Mouse (Mus musculus) layer of hippocampus, adult 2 months (tissue): ENCODE measurements at regions not wholly inside any gene's neighbourhood (a gene's known extent, or its start where the extent isn't known, plus 50 kb on each side); places are given as distances from the start of the nearest gene placed in this dataset.

Experiments used
- DNase-seq, 2 experiments: peaks; one replicate each; pipeline ENCODE4 v3.0.0; 2022; ENCODE audit warnings: low spot score in 2 of 2
- H3K27ac ChIP-seq: fragments of 200-600 bp; 2 replicates; pipeline ENCODE4 v1.8.1; 2022
- H3K4me3 ChIP-seq: fragments of 200-600 bp; 2 replicates; pipeline ENCODE4 v1.8.1; 2022; ENCODE audit warnings: mild to moderate bottlenecking
- CTCF ChIP-seq: fragments of 200-600 bp; conservative IDR thresholded peaks from 2 replicates; pipeline ENCODE4 v1.8.1; 2022; ENCODE audit warnings: antibody characterized with exemption, mild to moderate bottlenecking, moderate library complexity

DNA sequence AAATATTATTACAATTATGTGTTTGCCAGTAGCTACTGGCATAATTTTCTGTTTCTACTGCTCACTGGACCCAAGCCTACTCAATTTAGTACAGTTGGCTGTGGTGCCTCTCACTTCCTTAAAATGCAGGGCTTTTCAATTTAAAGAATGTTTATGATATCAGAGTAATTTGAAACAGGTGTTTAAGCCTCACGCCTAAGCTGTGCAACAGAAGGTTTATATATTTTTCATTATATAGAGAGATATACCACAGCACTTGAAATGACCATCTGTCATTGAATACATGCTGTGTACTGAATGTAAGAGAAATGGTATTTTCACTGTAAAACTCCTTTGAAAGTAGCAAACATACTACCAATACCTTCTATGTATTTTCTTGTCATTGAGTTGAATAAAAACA is 376.8 kb downstream of the Otol1 start:
- no peak for TF ChIP-seq CTCF
- DNase-seq: peak in 1 of 2 experiments; percentile 3
- Histone ChIP-seq H3K27ac (no peak overlapping the region), H3K4me3 (no peak overlapping the region)

DNA sequence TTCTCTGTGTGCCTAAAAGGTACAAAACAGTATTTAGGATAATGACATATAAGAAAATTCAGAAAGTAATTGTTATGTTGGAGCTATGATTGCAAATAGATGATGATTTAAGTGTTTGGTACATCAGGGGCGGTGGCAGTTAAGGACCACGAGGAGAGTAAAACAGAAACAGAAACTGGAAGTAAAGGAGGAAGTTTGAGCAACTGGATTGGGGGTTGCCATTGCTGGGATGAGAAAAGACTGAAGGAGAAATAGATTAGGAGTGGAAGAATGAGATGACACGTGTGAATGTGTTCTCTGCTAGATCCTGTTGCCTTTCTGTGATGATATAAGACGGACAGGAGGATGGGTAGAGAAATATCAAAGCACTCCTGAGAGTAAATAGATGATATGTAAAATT is 378.5 kb downstream of the Otol1 start:
- DNase-seq: no peak
- Histone ChIP-seq H3K27ac (no peak overlapping the region), H3K4me3 (no peak overlapping the region)
- TF ChIP-seq CTCF: no peak

DNA sequence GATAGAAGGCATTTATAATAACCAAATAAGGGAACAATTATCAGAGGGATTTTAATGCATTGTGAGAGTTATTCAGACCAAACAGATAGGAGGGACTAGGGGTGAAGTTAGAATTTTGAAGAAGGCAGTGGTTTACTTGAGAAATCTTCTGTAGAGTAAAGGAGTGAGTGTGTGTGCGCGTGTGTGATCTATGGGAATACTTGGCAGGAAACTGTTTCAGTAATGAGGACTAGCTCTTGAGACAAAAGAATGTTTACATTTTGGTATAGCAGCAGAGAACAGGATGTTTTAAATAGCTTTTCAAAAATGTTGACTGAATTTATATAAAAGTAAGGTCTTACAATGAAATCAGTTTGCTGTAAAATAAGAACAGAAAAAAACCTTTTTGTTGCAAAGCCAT is 393.8 kb downstream of the Otol1 start:
- no peak for TF ChIP-seq CTCF
- Histone ChIP-seq H3K4me3 (no peak overlapping the region), H3K27ac (no peak overlapping the region)
- DNase-seq: no peak

DNA sequence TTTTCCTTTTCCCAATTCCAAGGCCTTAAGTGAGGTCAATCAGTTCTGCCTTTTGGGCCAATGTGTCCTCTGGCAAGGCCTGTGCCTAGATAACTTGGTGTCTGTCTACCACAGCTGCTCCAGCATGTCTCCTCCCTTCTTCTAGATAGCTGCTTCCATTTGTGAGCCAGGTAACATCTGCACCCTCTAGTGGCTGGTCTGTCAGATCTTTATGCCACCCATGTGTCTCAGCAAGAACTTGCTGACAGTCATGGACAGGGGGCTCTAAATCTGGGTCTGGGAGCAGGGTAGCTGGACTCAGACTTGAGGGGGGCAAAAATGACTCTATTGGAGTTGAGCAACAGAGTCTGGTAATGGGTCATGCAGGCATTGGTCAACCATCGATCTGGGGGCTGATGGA is 399.2 kb downstream of the Otol1 start:
- DNase-seq: no peak
- H3K27ac ChIP-seq: no peak overlapping the region
- H3K4me3 ChIP-seq: no peak overlapping the region
- peak; percentile 56 for TF ChIP-seq CTCF

DNA sequence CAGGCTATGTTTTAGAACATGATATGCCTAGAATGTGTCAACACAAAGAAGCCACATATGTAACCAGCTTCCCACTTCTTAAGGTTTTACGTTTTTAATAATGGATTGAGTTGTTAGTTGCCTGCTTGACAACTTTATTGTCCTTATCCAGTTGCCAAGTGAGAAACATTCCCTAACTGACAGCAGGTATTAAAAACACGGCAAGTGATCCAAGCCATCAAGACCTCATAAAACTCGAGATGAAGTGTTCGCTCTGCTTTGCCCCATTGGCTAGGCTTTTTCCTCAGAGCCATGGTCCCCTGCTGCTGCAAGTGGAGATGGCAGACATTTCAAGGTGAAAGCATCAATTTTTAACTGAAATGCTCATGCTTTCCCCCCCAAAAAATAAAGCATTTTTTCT is 410.9 kb downstream of the Otol1 start:
- DNase-seq: no peak
- no peak for TF ChIP-seq CTCF
- no peak overlapping the region for H3K4me3 ChIP-seq
- H3K27ac ChIP-seq: no peak overlapping the region

DNA sequence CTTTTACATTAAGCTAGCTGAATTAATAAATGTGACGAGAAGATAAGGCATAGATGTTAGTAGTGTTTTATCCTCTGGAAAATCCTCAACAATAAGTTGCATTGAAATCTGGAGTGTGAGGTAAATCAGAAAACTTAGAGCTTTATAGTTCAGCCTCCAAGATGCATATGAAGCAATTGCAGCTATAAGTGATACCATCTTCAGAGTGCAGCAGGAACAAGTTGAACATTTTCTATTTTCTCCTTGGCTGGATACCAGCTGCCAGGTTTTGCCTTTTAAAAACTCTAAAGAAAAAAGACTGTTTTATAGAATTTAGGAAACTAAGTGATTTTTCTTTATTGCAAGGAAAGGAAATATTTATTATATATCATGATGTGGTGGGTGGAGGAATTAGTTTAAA is 414.6 kb downstream of the Otol1 start:
- TF ChIP-seq CTCF: no peak
- no peak overlapping the region for H3K27ac ChIP-seq
- H3K4me3 ChIP-seq: no peak overlapping the region
- no peak for DNase-seq

DNA sequence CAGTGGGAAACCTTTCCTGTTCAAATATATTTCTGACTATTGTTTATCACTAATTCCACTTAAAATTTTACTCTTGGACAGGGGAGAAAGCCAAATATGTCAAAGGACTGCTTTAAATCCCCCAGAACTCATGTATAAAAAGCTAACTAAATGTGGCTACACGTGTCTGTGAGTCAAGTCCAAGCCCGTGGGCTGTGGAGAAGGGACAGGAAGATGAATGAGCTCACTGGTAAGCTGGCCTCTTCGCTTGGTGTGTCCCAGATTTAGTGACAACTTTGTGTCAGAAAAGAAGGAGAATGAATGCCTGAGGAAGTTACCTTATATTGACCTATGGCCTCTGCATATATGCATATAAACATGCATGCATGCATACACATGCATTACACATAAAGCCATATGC is 415.3 kb downstream of the Otol1 start:
- no peak overlapping the region for H3K4me3 ChIP-seq
- H3K27ac ChIP-seq: no peak overlapping the region
- TF ChIP-seq CTCF: no peak
- no peak for DNase-seq

DNA sequence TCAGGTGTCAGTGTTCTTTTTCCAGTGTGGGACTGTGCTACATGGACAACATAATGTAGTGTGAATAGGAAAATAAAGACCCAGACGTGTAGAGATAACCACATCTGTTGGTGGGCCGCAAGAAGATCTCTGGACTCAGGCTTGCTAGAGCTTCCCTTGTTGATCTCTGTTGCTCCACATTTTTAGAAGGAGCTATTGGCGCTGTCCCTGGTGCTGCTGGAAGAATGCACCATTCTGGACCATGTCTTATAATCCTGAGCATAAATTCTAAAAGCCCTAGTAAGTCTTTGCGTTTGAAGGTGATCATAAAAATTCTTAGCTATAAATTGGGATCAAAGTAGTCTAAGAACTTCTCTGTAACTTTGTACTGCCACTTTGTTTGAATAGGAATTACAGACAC is 429.3 kb downstream of the Otol1 start:
- no peak for TF ChIP-seq CTCF
- no peak for DNase-seq
- no peak overlapping the region for H3K27ac ChIP-seq
- H3K4me3 ChIP-seq: no peak overlapping the region

DNA sequence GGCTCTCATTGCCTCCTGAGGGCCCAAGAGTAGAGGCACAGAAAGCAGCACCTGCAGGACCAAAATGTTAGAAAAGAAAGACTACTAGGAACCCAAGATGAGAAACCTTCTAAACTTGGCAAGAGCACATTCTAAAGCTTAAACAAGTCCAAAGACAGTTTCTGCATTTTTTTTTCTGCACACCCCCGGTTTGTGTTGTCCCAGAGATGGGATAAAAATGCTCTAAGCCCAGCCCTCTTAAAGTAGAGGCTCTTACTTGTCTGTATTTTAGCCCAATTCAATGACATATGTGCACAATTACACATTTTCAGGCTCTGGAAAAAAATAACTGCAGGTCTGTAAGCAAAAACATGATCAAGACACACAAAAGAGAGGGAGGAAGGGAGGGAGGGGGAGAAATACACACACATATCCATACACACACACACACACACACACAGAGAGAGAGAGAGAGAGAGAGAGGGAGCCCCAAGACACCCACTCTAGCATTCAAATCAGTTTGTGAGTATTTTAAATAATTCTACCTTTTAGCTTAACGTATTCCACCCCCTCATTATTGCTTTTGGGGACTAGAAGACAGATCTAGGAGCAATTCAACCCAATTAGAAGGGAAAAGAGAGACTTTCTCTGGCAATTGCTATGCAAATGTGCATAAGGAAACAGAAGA is 449.9 kb downstream of the Otol1 start:
- H3K27ac ChIP-seq: no peak overlapping the region
- no peak overlapping the region for H3K4me3 ChIP-seq
- DNase-seq: no peak
- TF ChIP-seq CTCF: no peak

DNA sequence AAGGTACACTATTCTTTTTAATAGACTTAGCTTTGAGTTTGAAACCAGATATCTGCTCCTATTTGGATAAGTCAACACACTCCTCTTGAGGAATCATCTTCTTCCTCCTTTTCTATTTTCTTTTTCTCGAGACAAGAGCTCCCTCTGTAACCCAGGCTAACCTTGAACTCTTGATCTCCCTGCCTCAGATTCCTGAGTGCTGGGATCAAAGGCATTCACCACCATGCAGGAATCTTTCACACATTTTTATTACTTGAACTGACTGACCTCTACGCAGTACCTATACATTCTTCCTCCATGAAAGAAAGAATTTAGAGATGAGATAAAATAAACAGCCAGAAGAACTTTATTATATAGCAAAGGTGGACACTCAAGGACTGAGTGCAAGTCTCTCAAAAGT is 453.4 kb downstream of the Otol1 start:
- no peak for DNase-seq
- TF ChIP-seq CTCF: no peak

DNA sequence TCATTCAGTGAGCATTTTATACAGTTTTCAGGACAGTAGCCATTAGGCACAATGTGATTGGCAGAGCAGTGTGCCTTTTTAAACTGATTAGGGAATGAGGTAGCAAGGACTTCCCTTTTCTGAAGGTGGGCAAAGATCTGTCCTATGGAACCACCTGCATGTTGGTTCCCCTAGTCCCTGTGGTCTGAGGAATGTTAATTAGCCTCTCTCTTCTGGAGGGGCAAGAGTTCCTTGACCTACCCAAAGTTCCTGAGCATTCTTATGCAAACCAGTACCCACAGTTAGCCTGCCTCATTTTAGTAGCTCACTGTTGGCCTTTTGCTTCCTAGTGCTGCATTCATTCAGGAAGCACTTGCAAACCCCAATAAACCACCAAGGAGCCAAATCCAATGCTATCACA is 455.8 kb downstream of the Otol1 start:
- DNase-seq: no peak
- no peak for TF ChIP-seq CTCF
- Histone ChIP-seq H3K4me3 (no peak overlapping the region), H3K27ac (no peak overlapping the region)

More for the DNA sequence above, 453.4 kb downstream of the Otol1 start:
- Histone ChIP-seq H3K4me3 (no peak overlapping the region), H3K27ac (no peak overlapping the region)

DNA sequence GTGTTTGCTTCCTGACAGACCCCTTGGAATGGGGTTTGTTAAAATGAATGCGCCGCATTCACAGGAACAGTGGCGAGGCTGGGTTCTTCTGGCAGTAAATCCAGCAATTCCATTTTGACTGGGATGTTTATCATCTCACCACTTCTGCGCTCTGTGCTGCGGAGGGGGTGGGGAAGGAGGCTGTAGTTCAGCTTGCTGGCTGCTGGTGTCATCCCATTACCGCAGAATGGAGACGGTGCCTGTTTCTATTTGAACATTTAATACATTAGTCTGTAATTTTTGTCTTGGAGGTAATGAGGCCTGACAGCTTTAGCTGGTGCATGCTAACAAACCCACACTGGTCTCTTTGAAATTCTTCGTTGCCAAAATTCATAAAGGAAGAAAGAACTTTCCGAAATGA is 475.1 kb downstream of the Otol1 start:
- peak; percentile 89 for TF ChIP-seq CTCF
- H3K27ac ChIP-seq: peak overlapping the region; percentile 85
- DNase-seq: peak; percentile 74 to 81
- peak overlapping the region; percentile 31; the same call in 1 of the 2 replicates for H3K4me3 ChIP-seq

DNA sequence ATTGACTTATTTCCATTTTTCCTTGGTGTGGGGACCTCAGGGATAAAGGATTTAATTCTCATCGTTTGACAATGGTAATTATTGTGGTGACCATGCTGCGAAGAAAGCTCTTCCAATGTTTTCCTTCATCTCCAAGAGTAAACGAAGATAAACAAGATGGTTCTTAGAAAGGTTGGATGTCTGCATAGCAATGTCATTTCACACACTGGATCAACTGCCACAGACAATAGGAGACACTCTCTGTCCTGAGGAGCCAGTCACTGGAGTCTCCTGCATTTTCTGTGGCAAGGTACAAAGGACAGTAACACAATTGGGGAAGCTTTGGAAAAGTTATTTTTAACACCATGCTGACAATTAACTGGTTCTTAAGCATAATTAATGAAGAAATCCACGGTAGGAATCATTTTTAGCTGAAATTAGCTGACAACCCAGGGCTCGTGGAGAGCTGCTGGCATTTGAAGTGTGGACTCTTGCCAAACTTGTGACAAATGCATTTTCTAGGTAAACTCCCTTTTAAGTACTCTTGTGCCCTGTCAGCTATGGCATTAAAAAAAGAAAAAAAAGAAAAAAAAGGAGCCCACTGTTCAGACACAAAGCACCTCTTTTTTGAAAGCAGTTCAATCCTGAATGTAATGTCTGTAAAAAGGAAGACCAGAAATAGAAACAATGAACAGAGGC is 475.8 kb downstream of the Otol1 start:
- TF ChIP-seq CTCF: no peak
- H3K4me3 ChIP-seq: no peak overlapping the region; the same call in 1 of the 2 replicates
- DNase-seq: no peak
- H3K27ac ChIP-seq: peak overlapping the region; percentile 85

DNA sequence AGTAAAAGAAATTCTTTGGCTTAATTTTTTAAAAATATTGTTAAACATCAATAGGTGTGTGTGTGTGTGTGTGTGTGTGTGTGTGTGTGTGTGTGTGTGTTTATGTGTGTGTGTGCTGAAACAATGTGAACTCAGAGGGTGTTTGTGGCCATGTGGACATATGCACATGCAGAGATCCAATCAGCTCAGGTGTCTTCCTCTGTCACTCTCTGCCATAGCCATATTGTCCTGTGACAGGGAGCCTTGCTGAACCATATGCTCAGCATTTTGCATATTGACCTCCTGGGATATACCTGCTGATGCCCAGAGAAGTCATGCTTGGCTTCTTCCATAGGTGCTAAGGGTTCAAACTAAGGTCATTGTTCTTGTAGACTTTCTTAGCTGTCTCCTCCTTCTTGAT is 489.0 kb downstream of the Otol1 start:
- Histone ChIP-seq H3K27ac (no peak overlapping the region), H3K4me3 (no peak overlapping the region)
- no peak for DNase-seq
- no peak for TF ChIP-seq CTCF
